In the genomic region with DNA sequence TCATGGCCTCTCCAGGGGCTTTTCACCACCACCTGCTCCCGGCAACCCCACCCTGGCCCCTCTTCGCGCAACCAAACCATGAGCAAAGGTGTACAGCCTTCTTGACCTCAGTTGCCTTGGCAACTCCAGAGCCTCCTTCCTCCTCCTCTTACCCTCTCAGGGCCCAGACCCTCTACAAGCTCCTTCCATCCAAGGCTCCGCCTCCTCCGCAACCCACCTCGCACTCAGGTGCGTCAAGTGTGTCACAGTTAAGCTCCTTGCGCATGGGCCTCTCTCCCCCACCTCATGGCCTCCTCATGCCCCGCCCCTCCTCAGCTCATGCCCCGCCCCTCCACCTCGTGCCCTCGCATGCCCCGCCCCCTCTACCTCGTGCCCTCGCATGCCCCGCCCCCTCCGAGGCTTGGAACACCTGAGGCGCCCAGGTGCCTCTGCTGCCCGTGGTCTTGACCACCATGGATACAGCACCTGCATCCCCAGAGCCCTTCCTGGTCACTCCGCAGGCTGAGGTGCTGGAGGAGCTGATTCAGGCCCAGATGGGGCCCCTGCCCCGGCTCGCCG, we compare ENCODE assay signal across 25 mouse cellular contexts. TPM values are rescaled to one million over a fixed set of nuclear protein-coding genes. Genes with fewer than 3 reads are reported as not detected.
DNase-seq lines count a peak whose midpoint lies in the region; ATAC-seq and TF ChIP-seq lines count a peak whose summit lies in the region.
"Had no signal": no experiment of that assay in that cellular context is flagged by ENCODE, and none has a peak within 500 bp of the region (broad histone marks: within the 10 kb centered on the region; RNA-seq: fewer than 3 reads in every experiment).

No protein-coding gene starts in this region.

- H3K36me3 ChIP-seq in embryonic facial prominence, embryonic 13.5 days = no peaks in the 10 kb centered on the region
- H3K36me3 ChIP-seq in embryonic facial prominence, embryonic 10.5 days (replicated peaks) = no peaks in the 10 kb centered on the region
- H3K36me3 ChIP-seq in liver, embryonic 12.5 days = no peaks in the 10 kb centered on the region
- no peaks in the 10 kb centered on the region for H3K36me3 ChIP-seq in liver, postnatal 0 days (replicated peaks; ENCODE audit: insufficient read depth, low read length)
- H3K36me3 ChIP-seq in testis, adult 2 months (ENCODE audit: control insufficient read depth, insufficient read depth, low read length) = no peaks in the 10 kb centered on the region
- H3K36me3 ChIP-seq: forebrain, embryonic 15.5 days; hindbrain, embryonic 12.5 days had no signal

- whole genome bisulfite sequencing in embryonic facial prominence, embryonic 13.5 days = 81% methylated on average over 23 of the region's 23 CpGs
- WGBS in embryonic facial prominence, embryonic 10.5 days = 87% methylated on average over 23 of the region's 23 CpGs
- 69% methylated on average over 23 of the region's 23 CpGs for WGBS in liver, embryonic 12.5 days (ENCODE audit: insufficient replicate concordance)
- 73% methylated on average over 23 of the region's 23 CpGs for WGBS in liver, postnatal 0 days (ENCODE audit: insufficient replicate concordance)

- no peaks in the 10 kb centered on the region for H3K9me3 ChIP-seq in embryonic facial prominence, embryonic 13.5 days
- no peaks in the 10 kb centered on the region for H3K9me3 ChIP-seq in embryonic facial prominence, embryonic 10.5 days
- no peaks in the 10 kb centered on the region for H3K9me3 ChIP-seq in liver, embryonic 12.5 days (replicated peaks)
- no peaks in the 10 kb centered on the region for H3K9me3 ChIP-seq in liver, postnatal 0 days (ENCODE audit: low read length)
- H3K9me3 ChIP-seq: forebrain, embryonic 15.5 days; hindbrain, embryonic 12.5 days had no signal

- peak; percentile 58; the same call in 1 of the 2 replicates for TF ChIP-seq POLR2A in testis, adult 2 months (IDR thresholded peaks at IDR 0.05; ENCODE audit: control insufficient read depth, low read depth, low read length)

- 0 out of 2 replicates have a peak, but pooled peaks cover 4% of the 10 kb centered on the region for H3K4me1 ChIP-seq in embryonic facial prominence, embryonic 13.5 days
- H3K4me1 ChIP-seq in embryonic facial prominence, embryonic 10.5 days = no peaks in the 10 kb centered on the region
- peaks cover 3% of the 10 kb centered on the region; the same call in 1 of the 2 replicates for H3K4me1 ChIP-seq in liver, embryonic 12.5 days
- H3K4me1 ChIP-seq in liver, postnatal 0 days (ENCODE audit: insufficient read depth) = no peaks in the 10 kb centered on the region
- peaks cover 10% of the 10 kb centered on the region for H3K4me1 ChIP-seq in testis, adult 2 months (ENCODE audit: control insufficient read depth, insufficient read depth, low read length)
- H3K4me1 ChIP-seq: forebrain, embryonic 15.5 days; hindbrain, embryonic 12.5 days had no signal

- ATAC-seq in embryonic facial prominence, embryonic 13.5 days (ENCODE audit: insufficient number of reproducible peaks, insufficient read depth, low FRiP score, low TSS enrichment, low read depth) = 0 out of 2 replicates have a peak, but pooled peaks have one; percentile 43
- ATAC-seq in liver, embryonic 12.5 days = 0 out of 2 replicates have a peak, but pooled peaks have one; percentile 6
- ATAC-seq in liver, postnatal 0 days = no peak
- ATAC-seq in granulocyte monocyte progenitor cell, adult 5-6 weeks (replicated peaks; ENCODE audit: poor library complexity, severe bottlenecking) = no peak
- ATAC-seq in megakaryocyte, adult 5-6 weeks (ENCODE audit: poor library complexity, severe bottlenecking) = no peak
- ATAC-seq: CD4-positive, CD25-positive, alpha-beta regulatory T cell, adult 4 months; forebrain, embryonic 15.5 days; hindbrain, embryonic 16.5 days; Patski had no signal

- H3K4me2 ChIP-seq in embryonic facial prominence, embryonic 13.5 days = no peak overlapping the region
- no peak overlapping the region for H3K4me2 ChIP-seq in liver, embryonic 12.5 days
- H3K4me2 ChIP-seq in liver, postnatal 0 days (ENCODE audit: low read depth, low read length) = no peak overlapping the region
- H3K4me2 ChIP-seq: forebrain, embryonic 15.5 days; hindbrain, embryonic 12.5 days had no signal

- no peak for TF ChIP-seq CTCF in liver, postnatal 0 days (IDR thresholded peaks at IDR 0.05; ENCODE audit: low read depth)
- no peak for TF ChIP-seq CTCF in testis, adult 2 months (IDR thresholded peaks at IDR 0.05; ENCODE audit: control insufficient read depth, insufficient read depth, insufficient replicate concordance, low read depth, low read length)

- H3K27me3 ChIP-seq in embryonic facial prominence, embryonic 13.5 days = no peaks in the 10 kb centered on the region
- H3K27me3 ChIP-seq in embryonic facial prominence, embryonic 10.5 days (replicated peaks; ENCODE audit: low read depth, poor library complexity, severe bottlenecking) = no peaks in the 10 kb centered on the region
- H3K27me3 ChIP-seq in liver, embryonic 12.5 days (replicated peaks) = peaks cover 24% of the 10 kb centered on the region; the same call in 1 of the 2 replicates
- no peaks in the 10 kb centered on the region for H3K27me3 ChIP-seq in liver, postnatal 0 days (ENCODE audit: insufficient read depth, low read length)
- no peaks in the 10 kb centered on the region for H3K27me3 ChIP-seq in testis, adult 2 months (ENCODE audit: control insufficient read depth, insufficient read depth, low read length)
- H3K27me3 ChIP-seq: forebrain, embryonic 15.5 days; hindbrain, embryonic 12.5 days had no signal

- H3K4me3 ChIP-seq in embryonic facial prominence, embryonic 13.5 days = no peak overlapping the region
- no peak overlapping the region for H3K4me3 ChIP-seq in embryonic facial prominence, embryonic 10.5 days
- H3K4me3 ChIP-seq in liver, embryonic 12.5 days = no peak overlapping the region
- H3K4me3 ChIP-seq in liver, postnatal 0 days (ENCODE audit: low read depth, low read length) = no peak overlapping the region
- peak overlapping the region; percentile 83 for H3K4me3 ChIP-seq in testis, adult 2 months (ENCODE audit: control insufficient read depth, low read depth, low read length)
- H3K4me3 ChIP-seq: forebrain, embryonic 15.5 days; hindbrain, embryonic 12.5 days had no signal

- DNase-seq in embryonic facial prominence, embryonic 10.5 days (ENCODE audit: low spot score) = no peak
- no peak for DNase-seq in liver, postnatal 0 days
- DNase-seq: adrenal gland, adult 8-10 months; adrenal gland, postnatal 36 days; B cell, adult 2 months; cerebellum, adult 2 months; cerebellum, postnatal 10 days; gastrocnemius, postnatal 14 days; heart, postnatal 10 days; heart, postnatal 4 days had no signal

- TF ChIP-seq EP300 in liver, postnatal 0 days (IDR thresholded peaks at IDR 0.05; ENCODE audit: low read depth) = no peak

- no peak overlapping the region for H3K27ac ChIP-seq in embryonic facial prominence, embryonic 13.5 days
- no peak overlapping the region for H3K27ac ChIP-seq in embryonic facial prominence, embryonic 10.5 days (replicated peaks)
- H3K27ac ChIP-seq in liver, embryonic 12.5 days = no peak overlapping the region
- H3K27ac ChIP-seq in liver, postnatal 0 days (ENCODE audit: low read depth) = no peak overlapping the region
- peak overlapping the region; percentile 23; the same call in 1 of the 2 replicates for H3K27ac ChIP-seq in testis, adult 2 months (ENCODE audit: control insufficient read depth, insufficient read depth, low read depth, low read length)
- H3K27ac ChIP-seq: forebrain, embryonic 15.5 days; hindbrain, embryonic 12.5 days had no signal

- H3K9ac ChIP-seq in embryonic facial prominence, embryonic 13.5 days = no peak overlapping the region
- no peak overlapping the region for H3K9ac ChIP-seq in liver, embryonic 12.5 days
- H3K9ac ChIP-seq in liver, postnatal 0 days (replicated peaks) = no peak overlapping the region
- H3K9ac ChIP-seq: forebrain, embryonic 15.5 days; hindbrain, embryonic 12.5 days had no signal

RNA-seq across cellular contexts. Expression of a gene that starts 0.9 kb away (rescaled TPM):
- polyA plus RNA-seq in embryonic facial prominence, embryonic 13.5 days (2015; fragmentation: Nextera tagmentation; extraction: Ambion mirVana) = not detected in 2 replicates
- not detected in 2 replicates for polyA plus RNA-seq in embryonic facial prominence, embryonic 10.5 days (2016; fragmentation: Nextera tagmentation; extraction: Ambion mirVana)
- not detected in 2 replicates for polyA plus RNA-seq in liver, embryonic 12.5 days (2016; fragmentation: Nextera tagmentation; extraction: Ambion mirVana)
- polyA plus RNA-seq in liver, postnatal 0 days (2015; fragmentation: Nextera tagmentation; extraction: Ambion mirVana) = not detected in 2 replicates
- 0.99 and 1.6 TPM in 2 replicates for polyA plus RNA-seq in testis, adult 2 months (2012; rRNA removed)
- total RNA-seq in granulocyte monocyte progenitor cell, adult 5-6 weeks (2014; fragmentation: Nextera tagmentation) = not detected in 2 replicates
- total RNA-seq in granulocyte monocyte progenitor cell, adult 5-6 weeks (2017) = not detected in 2 replicates
- total RNA-seq in megakaryocyte, adult 5-6 weeks (2015) = not detected in 2 replicates
- total RNA-seq in megakaryocyte, adult 5-6 weeks (2017) = not detected in 2 replicates
- total RNA-seq: adrenal gland, adult 8-10 months; adrenal gland, postnatal 36 days; gastrocnemius, postnatal 14 days; heart, postnatal 10 days; heart, postnatal 4 days had no signal
- polyA plus RNA-seq: CD4-positive, CD25-positive, alpha-beta regulatory T cell, adult 4 months; cerebellum, adult 2 months; embryonic facial prominence, embryonic 11.5 days; forebrain, embryonic 11.5 days; forebrain, embryonic 15.5 days; frontal cortex, adult 2 months; gonadal fat pad, adult 2 months; heart, embryonic 14.5 days; hindbrain, embryonic 12.5 days; hindbrain, embryonic 16.5 days; Patski had no signal

RNA-seq across cellular contexts. Expression of a gene that starts 11.6 kb away (rescaled TPM):
- 8.7 and 9.4 TPM in 2 replicates for polyA plus RNA-seq in embryonic facial prominence, embryonic 13.5 days (2015; fragmentation: Nextera tagmentation; extraction: Ambion mirVana)
- polyA plus RNA-seq in embryonic facial prominence, embryonic 10.5 days (2016; fragmentation: Nextera tagmentation; extraction: Ambion mirVana) = 23.4 and 26.6 TPM in 2 replicates
- polyA plus RNA-seq in liver, embryonic 12.5 days (2016; fragmentation: Nextera tagmentation; extraction: Ambion mirVana) = 96.9 and 97.2 TPM in 2 replicates
- polyA plus RNA-seq in liver, postnatal 0 days (2015; fragmentation: Nextera tagmentation; extraction: Ambion mirVana) = 22.0 and 28.1 TPM in 2 replicates
- polyA plus RNA-seq in testis, adult 2 months (2012; rRNA removed) = 1.6 and 1.7 TPM in 2 replicates
- total RNA-seq in granulocyte monocyte progenitor cell, adult 5-6 weeks (2014; fragmentation: Nextera tagmentation) = 0.21 TPM in 1 of 2 replicates, not detected in the other
- total RNA-seq in granulocyte monocyte progenitor cell, adult 5-6 weeks (2017) = 0.22 and 1.5 TPM in 2 replicates
- total RNA-seq in megakaryocyte, adult 5-6 weeks (2015) = 1.0 and 2.1 TPM in 2 replicates
- 2.4 and 3.1 TPM in 2 replicates for total RNA-seq in megakaryocyte, adult 5-6 weeks (2017)
- polyA plus RNA-seq: CD4-positive, CD25-positive, alpha-beta regulatory T cell, adult 4 months had no signal

RNA-seq across cellular contexts. Expression of a gene that starts 55.4 kb away (rescaled TPM):
- 48.6 and 55.6 TPM in 2 replicates for polyA plus RNA-seq in embryonic facial prominence, embryonic 13.5 days (2015; fragmentation: Nextera tagmentation; extraction: Ambion mirVana)
- 38.7 and 39.9 TPM in 2 replicates for polyA plus RNA-seq in embryonic facial prominence, embryonic 10.5 days (2016; fragmentation: Nextera tagmentation; extraction: Ambion mirVana)
- 37.2 and 38.0 TPM in 2 replicates for polyA plus RNA-seq in liver, embryonic 12.5 days (2016; fragmentation: Nextera tagmentation; extraction: Ambion mirVana)
- polyA plus RNA-seq in liver, postnatal 0 days (2015; fragmentation: Nextera tagmentation; extraction: Ambion mirVana) = 20.8 and 23.9 TPM in 2 replicates
- polyA plus RNA-seq in testis, adult 2 months (2012; rRNA removed) = 12.2 and 15.7 TPM in 2 replicates
- total RNA-seq in granulocyte monocyte progenitor cell, adult 5-6 weeks (2014; fragmentation: Nextera tagmentation) = 56.9 and 57.9 TPM in 2 replicates
- 44.0 and 45.4 TPM in 2 replicates for total RNA-seq in granulocyte monocyte progenitor cell, adult 5-6 weeks (2017)
- 83.4 and 85.5 TPM in 2 replicates for total RNA-seq in megakaryocyte, adult 5-6 weeks (2015)
- 50.3 and 64.2 TPM in 2 replicates for total RNA-seq in megakaryocyte, adult 5-6 weeks (2017)

Comparison
In these comparisons a context has a peak if more than half of its experiments do, and no peak if none do; other contexts are left out.
1. ATAC-seq: peak in embryonic facial prominence, embryonic 13.5 days (single experiment) and liver, embryonic 12.5 days (single experiment); none in liver, postnatal 0 days (single experiment), granulocyte monocyte progenitor cell, adult 5-6 weeks (single experiment) and megakaryocyte, adult 5-6 weeks (single experiment).